Mouse (Mus musculus) left cerebral cortex, adult 8-10 months (tissue): Measurements from ENCODE around the gene Mturn. TPM values are rescaled to one million over a fixed set of nuclear protein-coding genes. Genes with fewer than 3 reads are reported as not detected.
A peak's percentile ranks its signal among the peaks of the same experiment; 100 is the strongest.

ENCODE experiments used
- DNase-seq, 2 experiments: peaks; one replicate each; pipeline ENCODE4 v3.0.0; 2022; ENCODE audit warnings: low spot score in 2 of 2
- total RNA-seq, 4 experiments: library from RNA; stranded (reverse); gene quantifications; 2 replicates each; pipeline ENCODE4 v1.2.4; 2022

Mturn gene
- total RNA-seq: 10 to 100 TPM; 87.9 to 99.9 (median 93.6) TPM

GRCm38 (mm10) chr6:54680891-54681745 lies at the start of gene Mturn:
Gene Mturn, plus strand, starts transcription at chr6:54681624.
- DNase-seq: peak; percentile 94 to 96

GRCm38 (mm10) chr6:54639877-54640276 lies 41.5 kb upstream of the Mturn start:
- DNase-seq: no peak

DNA sequence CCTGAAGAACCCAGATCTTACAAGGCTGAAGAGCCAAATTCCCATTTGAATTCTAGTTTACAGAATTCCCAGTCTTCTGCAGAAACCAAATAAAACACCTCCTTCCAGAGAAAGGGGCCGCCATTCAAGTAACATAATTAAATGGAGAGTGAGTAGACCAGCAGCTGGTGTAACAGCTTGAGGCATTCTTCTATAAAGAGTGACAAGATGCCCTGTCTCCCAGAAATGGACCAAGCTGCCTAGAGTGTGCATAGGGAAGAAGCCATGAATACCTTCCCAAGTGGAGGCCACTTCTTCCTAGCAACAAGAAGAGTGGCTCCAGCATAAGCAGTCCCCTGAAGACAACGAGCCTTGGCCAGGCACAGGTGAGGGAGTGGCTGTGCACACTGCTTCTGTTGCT lies 39.5 kb upstream of the Mturn start:
- peak in 1 of 2 experiments; percentile 43 for DNase-seq

- DNase-seq: no peak
Measured at GRCm38 (mm10) chr6:54643181-54643580, 38.2 kb upstream of the Mturn start.

DNA sequence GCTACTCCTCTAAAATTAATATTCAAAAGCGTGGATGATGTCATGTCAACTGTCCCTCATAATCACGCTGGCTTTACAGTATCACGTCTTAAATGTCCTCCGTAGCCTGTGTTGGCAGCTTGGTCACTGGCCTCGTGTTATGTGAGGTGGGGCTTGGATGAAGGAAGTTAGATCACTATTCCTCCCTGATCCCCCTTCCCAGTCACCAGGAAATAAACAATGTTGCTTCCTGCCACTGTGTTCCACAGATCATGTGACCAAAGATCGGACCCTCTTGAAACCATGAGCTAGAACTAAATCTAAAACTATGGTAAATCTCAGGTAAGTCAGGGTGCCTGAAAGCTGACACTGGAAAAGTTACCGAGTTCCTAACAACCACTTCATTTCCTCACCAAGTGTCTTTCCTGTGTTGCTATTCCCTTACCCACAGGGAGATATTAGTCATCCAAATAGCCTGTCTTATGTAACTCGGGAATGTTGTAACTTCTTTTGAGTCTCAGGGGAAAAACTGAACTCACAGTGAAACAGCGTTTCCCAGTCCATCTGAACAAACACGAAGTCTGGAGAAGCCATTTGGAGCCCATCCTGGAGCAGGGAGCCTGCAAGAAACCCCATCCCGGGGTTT lies 25.8 kb upstream of the Mturn start:
- no peak for DNase-seq

GRCm38 (mm10) chr6:54657861-54658260 lies 23.6 kb upstream of the Mturn start:
- DNase-seq: no peak

DNA sequence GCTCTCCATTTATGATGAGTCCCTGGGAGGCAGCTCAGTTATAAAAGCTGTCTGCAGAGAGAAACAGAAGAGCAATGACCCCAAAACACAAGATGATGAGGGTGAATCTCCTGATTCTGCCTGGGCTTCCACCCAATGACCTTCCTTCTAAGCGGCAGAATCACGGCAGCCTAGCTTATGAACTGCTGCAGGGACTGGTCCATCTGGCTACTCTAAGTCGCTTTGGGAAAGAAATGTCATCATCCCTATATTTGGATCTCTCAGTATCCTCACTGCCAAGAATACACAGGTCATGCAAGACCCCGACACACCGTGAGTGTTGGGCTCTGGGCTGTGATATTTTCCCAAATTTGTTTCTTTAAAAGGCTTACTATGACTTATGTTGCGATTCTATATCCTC lies 11.6 kb upstream of the Mturn start:
- DNase-seq: no peak

DNA sequence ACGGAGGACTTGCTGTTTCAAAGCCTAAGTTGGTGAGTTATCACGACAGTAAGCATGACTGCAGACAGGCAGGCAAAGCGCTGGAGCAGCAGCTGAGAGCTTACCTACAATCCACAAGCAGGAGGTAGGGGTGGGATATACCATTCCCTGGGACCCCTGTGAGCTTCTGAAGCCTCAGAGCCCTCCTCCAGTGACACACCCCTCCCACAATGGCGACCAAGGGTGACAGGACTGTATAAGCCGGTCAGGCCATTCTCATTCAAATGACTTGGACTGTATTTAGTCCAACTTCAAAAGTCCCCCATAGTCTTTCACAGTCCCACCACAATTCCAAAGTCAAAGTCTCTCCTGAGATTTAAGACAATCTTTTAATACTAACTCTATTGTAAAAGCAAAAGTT lies 8.5 kb upstream of the Mturn start:
- no peak for DNase-seq

DNA sequence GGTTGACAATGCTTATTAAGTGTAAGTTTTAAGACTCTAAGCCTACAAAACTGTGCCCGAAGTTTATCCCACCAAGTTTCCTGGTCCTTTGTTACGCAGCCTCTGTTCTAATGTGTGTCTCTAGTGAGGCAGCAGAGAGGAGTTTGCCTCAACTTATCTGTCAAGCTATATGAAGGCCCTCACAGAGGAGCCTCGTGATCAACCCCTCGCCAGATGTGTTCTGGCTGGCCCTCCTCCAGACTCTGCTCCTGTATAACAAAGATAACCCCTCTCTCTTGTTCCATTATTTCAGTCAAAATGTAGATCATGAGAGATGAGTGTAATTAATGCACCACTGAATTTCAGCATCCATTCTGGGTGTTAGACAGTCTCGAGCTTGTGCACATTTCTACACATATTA lies 1.7 kb upstream of the Mturn start:
- DNase-seq: no peak

GRCm38 (mm10) chr6:54681746-54682428 lies 463 bp downstream of the Mturn start:
- peak; percentile 25 to 36 for DNase-seq

DNA sequence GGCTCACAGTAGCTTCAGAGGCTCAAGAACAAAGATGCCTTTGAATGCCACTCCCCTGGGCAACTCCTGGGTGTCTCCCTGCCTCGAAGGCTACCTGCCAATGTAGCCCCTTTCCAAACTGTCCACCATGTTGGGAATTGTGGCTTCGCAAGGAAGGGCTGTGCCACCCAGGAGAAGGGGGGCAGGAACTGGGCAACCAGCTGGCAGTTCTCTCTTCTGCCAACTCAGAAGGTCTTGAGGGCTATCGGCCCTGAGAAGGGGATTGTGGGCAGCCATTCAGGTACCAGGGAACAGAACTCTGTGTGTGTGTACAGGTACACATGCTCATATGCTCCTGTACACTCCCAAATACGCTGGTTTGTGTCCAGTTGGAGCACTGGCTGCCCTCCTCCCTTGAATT lies 2.7 kb downstream of the Mturn start:
- no peak for DNase-seq

DNA sequence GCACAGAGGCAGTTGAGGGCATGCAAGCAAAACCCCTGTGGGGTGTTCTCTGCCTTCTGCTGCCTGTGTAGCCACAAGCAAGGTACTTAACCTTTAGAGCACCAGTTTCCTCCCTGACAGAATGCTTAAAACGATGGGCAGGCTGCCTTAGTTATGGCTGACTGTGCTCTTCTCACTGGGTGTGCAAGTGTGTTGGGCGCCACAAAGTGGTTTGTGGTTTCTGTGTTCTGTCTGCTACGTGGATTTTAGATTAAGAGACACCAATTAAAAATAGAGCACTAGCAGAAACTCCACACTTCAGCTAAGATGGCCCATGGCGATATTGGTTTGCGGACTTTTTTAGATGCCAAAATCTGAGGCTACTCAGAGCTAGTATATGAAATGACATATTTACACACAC lies 3.7 kb downstream of the Mturn start:
- DNase-seq: no peak

- DNase-seq: no peak
Measured at GRCm38 (mm10) chr6:54685716-54686395, 4.4 kb downstream of the Mturn start.

- no peak for DNase-seq
Measured at GRCm38 (mm10) chr6:54686946-54687737, 5.7 kb downstream of the Mturn start.

DNA sequence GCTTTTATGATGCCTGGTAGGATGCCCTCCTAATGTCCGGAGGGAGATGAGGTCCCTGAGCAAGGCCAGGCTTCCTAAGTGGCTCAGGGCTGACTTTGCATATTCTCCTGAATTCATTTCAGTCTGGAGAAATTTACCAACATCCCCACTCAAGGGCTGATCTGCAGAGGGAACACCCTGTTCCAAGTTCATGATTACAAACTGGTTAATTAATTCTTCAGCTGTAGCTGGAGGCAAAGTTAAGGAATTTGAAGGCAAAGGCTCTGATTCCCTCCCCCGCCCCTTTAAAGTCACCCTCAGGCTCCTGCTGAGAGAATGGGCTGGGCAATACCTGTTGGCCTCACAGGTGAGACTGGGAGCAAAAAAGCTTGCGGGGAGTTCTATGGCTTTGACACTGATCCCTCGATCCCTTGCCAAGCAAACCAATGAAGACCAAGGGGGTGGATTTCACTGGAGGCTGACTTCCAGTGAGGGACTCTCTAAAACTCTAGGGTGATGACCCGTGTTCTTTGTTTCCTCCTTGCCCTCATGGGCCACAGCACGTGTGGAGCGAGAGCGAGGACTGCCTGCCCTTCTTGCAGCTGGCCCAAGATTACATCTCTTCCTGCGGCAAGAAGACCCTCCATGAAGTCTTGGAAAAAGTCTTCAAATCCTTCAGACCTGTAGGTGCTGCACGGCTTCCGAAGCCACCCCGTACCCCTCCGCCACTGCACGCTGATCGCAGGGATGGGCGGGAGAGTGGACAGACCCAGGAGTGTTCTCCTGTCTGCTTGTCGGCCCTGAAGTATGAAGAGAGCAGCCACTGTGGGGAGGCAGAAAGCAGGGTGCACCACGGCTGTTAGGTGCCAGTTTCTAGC lies 7.3 kb downstream of the Mturn start:
- DNase-seq: no peak

GRCm38 (mm10) chr6:54689686-54690085 lies 8.3 kb downstream of the Mturn start:
- no peak for DNase-seq

DNA sequence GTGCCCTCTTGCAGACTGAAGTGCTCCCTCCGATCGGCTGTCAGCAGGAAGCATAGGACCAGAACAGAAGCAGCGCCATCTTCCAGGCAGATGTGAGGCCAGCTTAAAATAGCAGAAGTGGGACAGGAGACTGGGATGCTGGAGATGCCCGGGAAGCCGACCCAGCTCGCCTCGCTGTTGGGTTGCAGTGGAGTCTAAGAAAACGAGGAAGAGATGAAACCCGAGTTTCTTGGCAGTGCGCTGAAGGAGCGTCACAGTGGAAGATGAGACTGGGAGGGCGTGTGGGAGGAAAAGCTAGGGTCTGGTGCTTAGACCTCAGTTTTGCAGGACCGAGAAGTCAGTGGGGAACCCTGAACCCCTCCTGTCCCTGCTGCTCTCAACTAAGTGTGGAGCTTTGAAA lies 9.4 kb downstream of the Mturn start:
- no peak for DNase-seq

DNA sequence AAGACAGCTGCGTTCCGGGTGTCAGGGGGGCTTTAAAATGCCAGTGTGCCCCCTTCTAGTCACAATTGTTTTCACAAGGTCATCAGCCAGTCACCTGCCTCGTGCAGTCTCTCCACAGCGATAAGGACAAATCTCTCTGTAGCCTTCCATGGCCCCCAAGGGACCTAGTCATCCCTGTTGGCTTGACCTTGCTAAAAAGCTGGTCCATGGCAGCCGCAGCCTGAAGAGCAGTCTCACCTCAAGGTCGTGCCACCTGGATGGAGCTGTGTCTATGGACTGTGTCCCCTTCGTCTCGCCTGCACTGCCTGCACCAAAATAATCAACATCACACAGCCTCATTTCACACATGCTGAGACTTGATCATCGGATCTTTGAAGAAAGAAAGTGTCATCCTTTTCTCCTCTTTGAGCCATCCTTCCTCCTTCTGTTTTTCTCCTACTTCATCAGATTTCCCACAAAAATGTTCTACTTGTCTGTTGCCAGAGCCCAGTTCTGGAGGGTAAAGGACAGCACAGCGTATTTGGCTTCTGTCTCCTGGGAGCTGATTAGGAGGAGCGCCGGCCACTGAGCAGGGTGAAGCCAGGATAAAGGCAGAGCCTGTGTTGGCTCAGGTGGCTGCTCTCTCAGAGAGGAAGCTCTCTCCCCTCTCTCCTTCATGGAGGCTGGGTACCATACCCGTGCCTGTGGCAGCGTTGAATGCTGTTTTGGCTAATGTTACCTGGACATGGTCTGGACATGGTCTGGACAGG lies 10.1 kb downstream of the Mturn start:
- DNase-seq: no peak

DNA sequence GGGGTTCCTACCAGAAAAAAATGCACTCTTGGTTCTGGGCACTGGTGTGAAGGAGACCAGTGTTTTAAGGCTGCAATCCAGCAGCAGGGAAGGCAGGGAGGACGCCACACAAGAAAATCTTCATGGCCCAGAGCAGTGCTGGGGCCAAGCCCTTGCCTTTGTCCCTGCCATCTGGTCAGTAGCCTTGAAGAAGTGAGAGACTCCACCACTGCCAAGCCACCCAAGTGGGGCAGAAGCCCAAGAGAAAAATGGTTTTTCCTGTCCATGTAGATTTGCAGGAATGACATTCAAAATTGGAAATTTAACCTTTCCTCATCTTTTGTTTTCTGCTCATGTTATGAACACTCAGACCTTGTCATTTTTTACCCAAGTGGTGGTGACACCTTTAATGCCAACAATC lies 10.8 kb downstream of the Mturn start:
- DNase-seq: no peak
